Mouse (Mus musculus): ENCODE data around the gene Dbx1. TPM values are rescaled to one million over a fixed set of nuclear protein-coding genes. Genes with fewer than 3 reads are reported as not detected.

The Dbx1 gene
- polyA plus RNA-seq, 1 experiment from 2014 or later, result 17.9 TPM

- Histone ChIP-seq H3K4me2 (replicated peaks) (no peak overlapping the region), H3K36me3 (no peaks in the 10 kb centered on the region), H3K9me3 (replicated peaks) (no peaks in the 10 kb centered on the region), H3K4me1 (no peaks in the 10 kb centered on the region), H3K4me3 (no peak overlapping the region), H3K27ac (no peak overlapping the region), H3K27me3 (peaks cover 88% of the 10 kb centered on the region), H3K9ac (no peak overlapping the region)
- WGBS, result 76% methylated on average over 1 of the region's 1 CpGs
- ATAC-seq (ENCODE audit: low FRiP score), result no peak
Measured at GRCm38 (mm10) chr7:49620160-49620559, 16.5 kb downstream of the Dbx1 start.

GRCm38 (mm10) chr7:49617087-49617486 is 19.6 kb downstream of the Dbx1 start:
- 80% methylated on average over 4 of the region's 4 CpGs for WGBS
- H3K27me3 ChIP-seq, result peaks cover 72% of the 10 kb centered on the region
- ATAC-seq (ENCODE audit: low FRiP score), result no peak

GRCm38 (mm10) chr7:49616258-49616735 is 20.4 kb downstream of the Dbx1 start:
- ATAC-seq (ENCODE audit: low FRiP score), result peak; percentile 68
- Histone ChIP-seq H3K4me1 (no peaks in the 10 kb centered on the region), H3K4me3 (no peak overlapping the region), H3K9ac (no peak overlapping the region), H3K9me3 (replicated peaks) (no peaks in the 10 kb centered on the region), H3K36me3 (no peaks in the 10 kb centered on the region), H3K27ac (no peak overlapping the region), H3K4me2 (replicated peaks) (peak overlapping the region; percentile 29; the same call in 1 of the 2 replicates), H3K27me3 (peaks cover 64% of the 10 kb centered on the region)
- WGBS, result 5% methylated on average over 6 of the region's 7 CpGs

More at GRCm38 (mm10) chr7:49617087-49617486, 19.6 kb downstream of the Dbx1 start:
- no peak overlapping the region for H3K9ac ChIP-seq
- H3K27ac ChIP-seq, result no peak overlapping the region
- no peaks in the 10 kb centered on the region for H3K36me3 ChIP-seq
- H3K9me3 ChIP-seq (replicated peaks), result no peaks in the 10 kb centered on the region
- H3K4me1 ChIP-seq, result no peaks in the 10 kb centered on the region
- no peak overlapping the region for H3K4me3 ChIP-seq
- no peak overlapping the region for H3K4me2 ChIP-seq (replicated peaks)

GRCm38 (mm10) chr7:49604965-49605795 is 31.5 kb downstream of the Dbx1 start:
- no peaks in the 10 kb centered on the region for H3K4me1 ChIP-seq
- no peak for ATAC-seq (ENCODE audit: low FRiP score)
- peaks cover 35% of the 10 kb centered on the region for H3K36me3 ChIP-seq
- no peak overlapping the region for H3K4me3 ChIP-seq
- H3K27ac ChIP-seq, result no peak overlapping the region
- 0 out of 2 replicates have a peak, but pooled peaks cover 2% of the 10 kb centered on the region for H3K27me3 ChIP-seq
- 91% methylated on average over 15 of the region's 15 CpGs for WGBS
- H3K4me2 ChIP-seq (replicated peaks), result no peak overlapping the region
- H3K9ac ChIP-seq, result no peak overlapping the region
- no peaks in the 10 kb centered on the region for H3K9me3 ChIP-seq (replicated peaks)

GRCm38 (mm10) chr7:49604244-49604643 is 32.4 kb downstream of the Dbx1 start:
- no peak overlapping the region for H3K27ac ChIP-seq
- H3K4me1 ChIP-seq, result no peaks in the 10 kb centered on the region
- no peak overlapping the region for H3K4me2 ChIP-seq (replicated peaks)
- 0 out of 2 replicates have a peak, but pooled peaks cover 2% of the 10 kb centered on the region for H3K27me3 ChIP-seq
- 94% methylated on average over 14 of the region's 14 CpGs for WGBS
- peaks cover 44% of the 10 kb centered on the region for H3K36me3 ChIP-seq
- no peak overlapping the region for H3K9ac ChIP-seq
- no peak for ATAC-seq (ENCODE audit: low FRiP score)
- H3K4me3 ChIP-seq, result no peak overlapping the region
- no peaks in the 10 kb centered on the region for H3K9me3 ChIP-seq (replicated peaks)

GRCm38 (mm10) chr7:49601191-49601975 is 35.3 kb downstream of the Dbx1 start:
- no peak overlapping the region for H3K27ac ChIP-seq
- 56% methylated on average over 13 of the region's 13 CpGs for WGBS
- H3K4me2 ChIP-seq (replicated peaks), result no peak overlapping the region
- no peak overlapping the region for H3K4me3 ChIP-seq
- H3K9me3 ChIP-seq (replicated peaks), result no peaks in the 10 kb centered on the region
- no peaks in the 10 kb centered on the region for H3K27me3 ChIP-seq
- peaks cover 61% of the 10 kb centered on the region for H3K36me3 ChIP-seq
- ATAC-seq (ENCODE audit: low FRiP score), result no peak; the same call in 1 of the 2 replicates
- H3K9ac ChIP-seq, result no peak overlapping the region
- no peaks in the 10 kb centered on the region for H3K4me1 ChIP-seq

GRCm38 (mm10) chr7:49599950-49600349 is 36.7 kb downstream of the Dbx1 start:
- Histone ChIP-seq H3K27me3 (no peaks in the 10 kb centered on the region), H3K9ac (no peak overlapping the region), H3K27ac (no peak overlapping the region), H3K9me3 (replicated peaks) (no peaks in the 10 kb centered on the region), H3K4me1 (no peaks in the 10 kb centered on the region), H3K36me3 (peaks cover 66% of the 10 kb centered on the region), H3K4me3 (no peak overlapping the region), H3K4me2 (replicated peaks) (no peak overlapping the region)
- no peak for ATAC-seq (ENCODE audit: low FRiP score)
- WGBS, result 85% methylated on average over 3 of the region's 3 CpGs

- 95% methylated on average over 13 of the region's 13 CpGs for WGBS
Measured at GRCm38 (mm10) chr7:49598225-49598624, 38.4 kb downstream of the Dbx1 start.

GRCm38 (mm10) chr7:49597776-49598175 is 38.9 kb downstream of the Dbx1 start:
- peaks cover 62% of the 10 kb centered on the region for H3K36me3 ChIP-seq

More at GRCm38 (mm10) chr7:49598225-49598624, 38.4 kb downstream of the Dbx1 start:
- Histone ChIP-seq H3K27ac (no peak overlapping the region), H3K36me3 (peaks cover 66% of the 10 kb centered on the region), H3K27me3 (no peaks in the 10 kb centered on the region), H3K4me1 (no peaks in the 10 kb centered on the region), H3K9me3 (replicated peaks) (no peaks in the 10 kb centered on the region), H3K4me2 (replicated peaks) (no peak overlapping the region), H3K9ac (no peak overlapping the region), H3K4me3 (no peak overlapping the region)
- no peak for ATAC-seq (ENCODE audit: low FRiP score)

GRCm38 (mm10) chr7:49589635-49590034 is 47.0 kb downstream of the Dbx1 start:
- Histone ChIP-seq H3K4me3 (no peak overlapping the region), H3K27me3 (no peaks in the 10 kb centered on the region), H3K4me2 (replicated peaks) (no peak overlapping the region), H3K9ac (no peak overlapping the region), H3K27ac (no peak overlapping the region), H3K36me3 (peaks cover 63% of the 10 kb centered on the region), H3K9me3 (replicated peaks) (no peaks in the 10 kb centered on the region), H3K4me1 (no peaks in the 10 kb centered on the region)
- ATAC-seq (ENCODE audit: low FRiP score), result no peak
- 95% methylated on average over 8 of the region's 8 CpGs for WGBS

More at GRCm38 (mm10) chr7:49597776-49598175, 38.9 kb downstream of the Dbx1 start:
- no peaks in the 10 kb centered on the region for H3K4me1 ChIP-seq
- H3K27me3 ChIP-seq, result no peaks in the 10 kb centered on the region
- H3K9ac ChIP-seq, result no peak overlapping the region
- no peak for ATAC-seq (ENCODE audit: low FRiP score)
- H3K9me3 ChIP-seq (replicated peaks), result no peaks in the 10 kb centered on the region
- no peak overlapping the region for H3K4me2 ChIP-seq (replicated peaks)
- 83% methylated on average over 3 of the region's 3 CpGs for WGBS
- H3K4me3 ChIP-seq, result no peak overlapping the region
- H3K27ac ChIP-seq, result no peak overlapping the region

GRCm38 (mm10) chr7:49586530-49587120 is 50.0 kb downstream of the Dbx1 start:
- peaks cover 79% of the 10 kb centered on the region for H3K36me3 ChIP-seq

GRCm38 (mm10) chr7:49583176-49583575 is 53.5 kb downstream of the Dbx1 start:
- Histone ChIP-seq H3K4me3 (no peak overlapping the region), H3K27me3 (no peaks in the 10 kb centered on the region), H3K4me1 (no peaks in the 10 kb centered on the region), H3K27ac (no peak overlapping the region), H3K36me3 (peaks cover 70% of the 10 kb centered on the region), H3K4me2 (replicated peaks) (no peak overlapping the region), H3K9me3 (replicated peaks) (no peaks in the 10 kb centered on the region), H3K9ac (no peak overlapping the region)
- 95% methylated on average over 6 of the region's 6 CpGs for WGBS
- no peak for ATAC-seq (ENCODE audit: low FRiP score)

More at GRCm38 (mm10) chr7:49586530-49587120, 50.0 kb downstream of the Dbx1 start:
- H3K27ac ChIP-seq, result no peak overlapping the region
- no peaks in the 10 kb centered on the region for H3K27me3 ChIP-seq
- no peak overlapping the region for H3K4me2 ChIP-seq (replicated peaks)
- 84% methylated on average over 5 of the region's 5 CpGs for WGBS
- H3K4me1 ChIP-seq, result no peaks in the 10 kb centered on the region
- no peak overlapping the region for H3K4me3 ChIP-seq
- H3K9me3 ChIP-seq (replicated peaks), result no peaks in the 10 kb centered on the region
- ATAC-seq (ENCODE audit: low FRiP score), result no peak
- H3K9ac ChIP-seq, result no peak overlapping the region

Data from hindbrain, embryonic 12.5 days (tissue).